ENCODE assay signal across 10 mouse cellular contexts in the genomic region with DNA sequence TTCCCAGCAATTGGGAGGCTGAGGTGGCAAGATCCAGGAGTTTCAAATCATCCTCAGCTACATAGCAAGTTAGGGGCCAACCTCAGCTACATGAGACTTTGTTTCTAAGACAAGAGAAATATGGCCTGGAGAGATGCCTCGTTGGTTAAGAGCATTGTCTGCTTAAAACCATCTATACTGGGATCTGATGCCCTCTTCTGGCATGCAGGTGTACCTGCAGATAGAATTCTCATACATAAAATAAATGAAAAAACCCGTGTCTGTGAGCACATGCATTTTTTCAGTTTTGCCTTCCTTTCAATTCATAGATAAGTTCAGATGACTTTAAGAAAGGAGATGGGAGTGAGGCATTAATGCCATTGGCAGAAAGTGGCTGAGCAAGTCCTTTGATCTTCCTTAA. TPM values are rescaled to one million over a fixed set of nuclear protein-coding genes. Genes with fewer than 3 reads are reported as not detected.
DNase-seq lines count a peak whose midpoint lies in the region; ATAC-seq and TF ChIP-seq lines count a peak whose summit lies in the region.
"Had no signal": no experiment of that assay in that cellular context is flagged by ENCODE, and none has a peak within 500 bp of the region (broad histone marks: within the 10 kb centered on the region; RNA-seq: fewer than 3 reads in every experiment).

No protein-coding gene starts in this region.

- H3K27me3 ChIP-seq in heart, postnatal 0 days (ENCODE audit: control insufficient read depth, insufficient read depth, low read length) = no peaks in the 10 kb centered on the region
- no peaks in the 10 kb centered on the region for H3K27me3 ChIP-seq in heart, embryonic 11.5 days (ENCODE audit: control insufficient read depth, insufficient read depth, low read length)
- H3K27me3 ChIP-seq in forebrain, embryonic 16.5 days (replicated peaks; ENCODE audit: control insufficient read depth, insufficient read depth, low read length) = no peaks in the 10 kb centered on the region
- H3K27me3 ChIP-seq: neural tube, embryonic 12.5 days had no signal

- no peak for ATAC-seq in heart, postnatal 0 days (ENCODE audit: insufficient read depth, low read depth)
- ATAC-seq in heart, embryonic 11.5 days (replicated peaks; ENCODE audit: insufficient number of reproducible peaks, low FRiP score, low TSS enrichment) = no peak
- ATAC-seq in erythroid progenitor cell, adult 5-6 weeks (replicated peaks; ENCODE audit: low FRiP score, poor library complexity, severe bottlenecking) = peak; percentile 32; the same call in 1 of the 2 replicates
- ATAC-seq in forebrain, embryonic 16.5 days = no peak

- H3K4me1 ChIP-seq in heart, postnatal 0 days (ENCODE audit: control insufficient read depth, insufficient read depth) = no peaks in the 10 kb centered on the region
- H3K4me1 ChIP-seq in heart, embryonic 11.5 days (ENCODE audit: control insufficient read depth, insufficient read depth, low read length) = no peaks in the 10 kb centered on the region; the same call in 1 of the 2 replicates
- no peaks in the 10 kb centered on the region for H3K4me1 ChIP-seq in forebrain, embryonic 16.5 days (replicated peaks; ENCODE audit: control insufficient read depth, insufficient read depth, low read length)
- H3K4me1 ChIP-seq: neural tube, embryonic 12.5 days had no signal

- no peak overlapping the region for H3K27ac ChIP-seq in heart, postnatal 0 days (ENCODE audit: low read depth)
- no peak overlapping the region for H3K27ac ChIP-seq in heart, embryonic 11.5 days (ENCODE audit: low read depth, low read length)
- no peak overlapping the region for H3K27ac ChIP-seq in forebrain, embryonic 16.5 days (ENCODE audit: low read length)
- H3K27ac ChIP-seq: neural tube, embryonic 12.5 days had no signal

- peaks cover 15% of the 10 kb centered on the region; the same call in 1 of the 2 replicates for H3K36me3 ChIP-seq in heart, postnatal 0 days (replicated peaks; ENCODE audit: control insufficient read depth, insufficient read depth, low read length)
- H3K36me3 ChIP-seq in heart, embryonic 11.5 days (ENCODE audit: control insufficient read depth, insufficient read depth, low read length) = 0 out of 2 replicates have a peak, but pooled peaks cover 2% of the 10 kb centered on the region
- no peaks in the 10 kb centered on the region; the same call in none of the 2 replicates for H3K36me3 ChIP-seq in forebrain, embryonic 16.5 days (ENCODE audit: control insufficient read depth, insufficient read depth)

- H3K9ac ChIP-seq in heart, postnatal 0 days (replicated peaks; ENCODE audit: low read depth, low read length) = no peak overlapping the region
- no peak overlapping the region for H3K9ac ChIP-seq in heart, embryonic 11.5 days (ENCODE audit: low read depth, low read length)
- no peak overlapping the region for H3K9ac ChIP-seq in forebrain, embryonic 16.5 days (replicated peaks; ENCODE audit: low read depth, low read length)
- H3K9ac ChIP-seq: neural tube, embryonic 12.5 days had no signal

- no peak overlapping the region for H3K4me2 ChIP-seq in heart, postnatal 0 days (ENCODE audit: low read depth, low read length)
- no peak overlapping the region for H3K4me2 ChIP-seq in heart, embryonic 11.5 days
- no peak overlapping the region for H3K4me2 ChIP-seq in forebrain, embryonic 16.5 days (ENCODE audit: low read length)
- H3K4me2 ChIP-seq: neural tube, embryonic 12.5 days had no signal

- TF ChIP-seq EP300 in heart, postnatal 0 days (IDR thresholded peaks at IDR 0.05; ENCODE audit: low read depth) = no peak

- peak; percentile 56 for TF ChIP-seq CTCF in heart, postnatal 0 days (IDR thresholded peaks at IDR 0.05; ENCODE audit: low read depth)

- H3K4me3 ChIP-seq in heart, postnatal 0 days (ENCODE audit: low read depth, low read length) = no peak overlapping the region
- H3K4me3 ChIP-seq in heart, embryonic 11.5 days (ENCODE audit: low read depth, low read length) = no peak overlapping the region
- H3K4me3 ChIP-seq in forebrain, embryonic 16.5 days (replicated peaks; ENCODE audit: low read length) = no peak overlapping the region
- H3K4me3 ChIP-seq: neural tube, embryonic 12.5 days had no signal

- peak; percentile 48 for DNase-seq in heart, postnatal 0 days (ENCODE audit: low spot score)
- peak; percentile 12 to 14 for DNase-seq in spleen, postnatal 36 days (ENCODE audit: low spot score in 2 of 2)
- no peak for DNase-seq in spleen, postnatal 4 days (ENCODE audit: low spot score in 2 of 2)
- no peak for DNase-seq in urinary bladder, adult 2 months (ENCODE audit: low spot score)
- no peak for DNase-seq in layer of hippocampus, postnatal 10 days (ENCODE audit: low spot score in 2 of 2)
- DNase-seq: left cerebral cortex, postnatal 4 days had no signal

- WGBS in heart, postnatal 0 days = 14% methylated on average over 2 of the region's 2 CpGs
- 24% methylated on average over 2 of the region's 2 CpGs for WGBS in heart, embryonic 11.5 days (ENCODE audit: insufficient replicate concordance)
- WGBS in forebrain, embryonic 16.5 days = 12% methylated on average over 2 of the region's 2 CpGs

- H3K9me3 ChIP-seq in heart, postnatal 0 days (replicated peaks; ENCODE audit: control insufficient read depth, low read length) = no peaks in the 10 kb centered on the region
- no peaks in the 10 kb centered on the region for H3K9me3 ChIP-seq in heart, embryonic 11.5 days (replicated peaks; ENCODE audit: control insufficient read depth, low read length)
- no peaks in the 10 kb centered on the region for H3K9me3 ChIP-seq in forebrain, embryonic 16.5 days (ENCODE audit: control insufficient read depth, low read length)
- H3K9me3 ChIP-seq: neural tube, embryonic 12.5 days had no signal

RNA-seq across cellular contexts. Expression of gene Ccnyl1, which starts 19.6 kb away (rescaled TPM):
- total RNA-seq in heart, postnatal 0 days (2014; rRNA removed; ENCODE audit: low replicate concordance) = 9.7 and 12.7 TPM in 2 replicates
- 2.5 and 3.4 TPM in 2 replicates for polyA plus RNA-seq in heart, postnatal 0 days (2015; fragmentation: Nextera tagmentation; extraction: Ambion mirVana)
- 6.1 and 6.8 TPM in 2 replicates for polyA plus RNA-seq in heart, embryonic 11.5 days (2014; fragmentation: Nextera tagmentation; extraction: Ambion mirVana)
- total RNA-seq in erythroid progenitor cell, adult 5-6 weeks (2015; ENCODE audit: low replicate concordance) = 5.9 and 11.9 TPM in 2 replicates
- 1.8 TPM in 1 of 2 replicates, not detected in the other for total RNA-seq in erythroid progenitor cell, adult 5-6 weeks (2017; ENCODE audit: low replicate concordance)
- polyA plus RNA-seq in urinary bladder, adult 2 months (2012; rRNA removed) = 21.2 and 25.8 TPM in 2 replicates
- total RNA-seq in layer of hippocampus, postnatal 10 days (2021) = 10 to 100 TPM; 23.4 to 25.0 TPM
- 3.9 and 4.4 TPM in 2 replicates for polyA plus RNA-seq in forebrain, embryonic 16.5 days (2015; fragmentation: Nextera tagmentation; extraction: Ambion mirVana)

RNA-seq across cellular contexts. Expression of gene Fzd5, which starts 27.7 kb away (rescaled TPM):
- total RNA-seq in heart, postnatal 0 days (2014; rRNA removed; ENCODE audit: low replicate concordance) = 6.0 and 17.9 TPM in 2 replicates
- polyA plus RNA-seq in heart, postnatal 0 days (2015; fragmentation: Nextera tagmentation; extraction: Ambion mirVana) = 1.3 and 1.4 TPM in 2 replicates
- polyA plus RNA-seq in heart, embryonic 11.5 days (2014; fragmentation: Nextera tagmentation; extraction: Ambion mirVana) = 1.4 and 2.2 TPM in 2 replicates
- 6.1 and 10.1 TPM in 2 replicates for total RNA-seq in erythroid progenitor cell, adult 5-6 weeks (2015; ENCODE audit: low replicate concordance)
- total RNA-seq in erythroid progenitor cell, adult 5-6 weeks (2017; ENCODE audit: low replicate concordance) = 8.9 and 11.6 TPM in 2 replicates
- polyA plus RNA-seq in urinary bladder, adult 2 months (2012; rRNA removed) = 5.3 and 6.2 TPM in 2 replicates
- 1 to 10 TPM in 1 of 2 experiments, under 1 TPM in 1; 0.83 to 1.0 TPM for total RNA-seq in layer of hippocampus, postnatal 10 days (2021)
- polyA plus RNA-seq in forebrain, embryonic 16.5 days (2015; fragmentation: Nextera tagmentation; extraction: Ambion mirVana) = 0.48 and 0.61 TPM in 2 replicates

Comparison
In these comparisons a context has a peak if more than half of its experiments do, and no peak if none do; other contexts are left out.
1. DNase-seq: peak in heart, postnatal 0 days (single experiment) and spleen, postnatal 36 days (2 of 2); none in spleen, postnatal 4 days (0 of 2), urinary bladder, adult 2 months (single experiment) and layer of hippocampus, postnatal 10 days (0 of 2).